Mouse (Mus musculus) CH12.LX (cell line): ENCODE results near the gene Zmynd11. TPM values are rescaled to one million over a fixed set of nuclear protein-coding genes. Genes with fewer than 3 reads are reported as not detected.

Experiments used
- DNase-seq: peaks from one replicate; pipeline ENCODE4 v3.0.0-alpha.2; 2013; ENCODE audit errors: extremely low read depth
- H3K27ac ChIP-seq: 2 replicates; pipeline ENCODE4 v1.5.1; 2012; ENCODE audit warnings: low read depth, mild to moderate bottlenecking, control low read depth, moderate library complexity; ENCODE audit not compliant: insufficient read depth
- H3K27me3 ChIP-seq: replicated peaks from 2 replicates; pipeline ENCODE3; 2012; ENCODE audit warnings: inconsistent platforms
- H3K36me3 ChIP-seq, 2 experiments: replicated peaks in 1 of 2; 2 replicates each; pipeline versions ENCODE3 to v1.6.1; 2012; ENCODE audit warnings: inconsistent platforms in 1 of 2, low read length in 1 of 2, mild to moderate bottlenecking in 1 of 2, mixed read lengths in 1 of 2, moderate library complexity in 1 of 2; ENCODE audit not compliant: control insufficient read depth in 1 of 2, insufficient read depth in 1 of 2
- H3K4me1 ChIP-seq, 2 experiments: 2 replicates each; pipeline ENCODE4 v1.6.1; 2012; ENCODE audit warnings: inconsistent platforms in 1 of 2, moderate library complexity in 1 of 2; ENCODE audit not compliant: insufficient read depth in 2 of 2, control insufficient read depth in 1 of 2
- H3K4me2 ChIP-seq: 2 replicates; pipeline ENCODE4 v1.6.1; 2012; ENCODE audit warnings: low read depth, mild to moderate bottlenecking, control low read depth; ENCODE audit not compliant: poor library complexity, insufficient read depth, severe bottlenecking
- H3K4me3 ChIP-seq, 3 experiments: fragments of 150-350 bp in 1 of 3; sonication (generic) in 1 of 3; replicated peaks in 1 of 3; 2 replicates each; pipeline versions ENCODE3 to v1.5.1; 2011 to 2012; ENCODE audit warnings: low read depth in 2 of 3, low read length in 2 of 3, mild to moderate bottlenecking in 2 of 3, moderate library complexity in 2 of 3, control low read depth in 1 of 3, improper control_type of control experiment in 1 of 3, inconsistent platforms in 1 of 3, mixed read lengths in 1 of 3; ENCODE audit not compliant: poor library complexity in 1 of 3
- H3K79me2 ChIP-seq: replicated peaks from 2 replicates; pipeline ENCODE4 v1.6.1; 2012; ENCODE audit warnings: mild to moderate bottlenecking, moderate library complexity; ENCODE audit not compliant: control insufficient read depth, poor library complexity, insufficient read depth, severe bottlenecking; ENCODE audit errors: extremely low read depth
- H3K9ac ChIP-seq: 2 replicates; pipeline ENCODE4 v1.6.1; 2012; ENCODE audit warnings: low read depth, mild to moderate bottlenecking, control low read depth, moderate library complexity; ENCODE audit not compliant: insufficient read depth
- H3K9me3 ChIP-seq: replicated peaks from 2 replicates; pipeline ENCODE3; 2012; ENCODE audit warnings: low read length, inconsistent platforms, mixed read lengths
- BHLHE40 ChIP-seq: IDR thresholded peaks from 2 replicates; pipeline ENCODE4 v1.6.1; 2011; ENCODE audit warnings: mild to moderate bottlenecking, low read depth, low read length, improper control_type of control experiment
- CHD1 ChIP-seq: IDR thresholded peaks from 2 replicates; pipeline ENCODE4 v1.6.1; 2012; ENCODE audit warnings: low read depth, low read length, improper control_type of control experiment, inconsistent platforms
- CHD2 ChIP-seq: IDR thresholded peaks from 2 replicates; pipeline ENCODE4 v1.6.1; 2011; ENCODE audit warnings: low read length, improper control_type of control experiment
- CTCF ChIP-seq, 2 experiments: IDR thresholded peaks in 1 of 2; conservative IDR thresholded peaks in 1 of 2; 2 replicates each; pipeline ENCODE4 v1.5.1; 2011 to 2012; ENCODE audit warnings: low read depth in 2 of 2, low read length in 2 of 2, improper control_type of control experiment in 1 of 2, inconsistent platforms in 1 of 2, mild to moderate bottlenecking in 1 of 2, moderate library complexity in 1 of 2
- E2F4 ChIP-seq: IDR thresholded peaks from 2 replicates; pipeline ENCODE4 v1.6.1; 2011; ENCODE audit warnings: low read depth, low read length, improper control_type of control experiment; ENCODE audit not compliant: insufficient replicate concordance
- EP300 ChIP-seq: IDR thresholded peaks from 2 replicates; pipeline ENCODE4 v1.6.1; 2011; ENCODE audit warnings: low read length, improper control_type of control experiment
- GABPA ChIP-seq: IDR thresholded peaks from 2 replicates; pipeline ENCODE4 v1.6.1; 2012; ENCODE audit warnings: low read depth, low read length, improper control_type of control experiment, inconsistent platforms; ENCODE audit not compliant: insufficient replicate concordance
- HCFC1 ChIP-seq: IDR thresholded peaks from 2 replicates; pipeline ENCODE4 v1.6.1; 2012; ENCODE audit warnings: low read depth, mild to moderate bottlenecking, inconsistent platforms, low read length, improper control_type of control experiment
- IRF4 ChIP-seq: IDR thresholded peaks from 2 replicates; pipeline ENCODE4 v1.6.1; 2014; ENCODE audit warnings: low read depth, mild to moderate bottlenecking, inconsistent platforms, low read length, improper control_type of control experiment
- JUN ChIP-seq: IDR thresholded peaks from 2 replicates; pipeline ENCODE4 v1.6.1; 2011; ENCODE audit warnings: low read depth, mild to moderate bottlenecking, low read length, improper control_type of control experiment, moderate library complexity; ENCODE audit not compliant: insufficient read depth
- JUND ChIP-seq: conservative IDR thresholded peaks from 2 replicates; pipeline ENCODE4 v1.6.1; 2011; ENCODE audit warnings: low read depth, low read length, improper control_type of control experiment
- KAT2A ChIP-seq: IDR thresholded peaks from 2 replicates; pipeline ENCODE4 v1.6.1; 2012; ENCODE audit warnings: low read length, improper control_type of control experiment, inconsistent platforms; ENCODE audit not compliant: insufficient replicate concordance
- MAX ChIP-seq: IDR thresholded peaks from 2 replicates; pipeline ENCODE4 v1.6.1; 2011; ENCODE audit warnings: low read length, improper control_type of control experiment
- MAZ ChIP-seq: IDR thresholded peaks from 2 replicates; pipeline ENCODE4 v1.6.1; 2012; ENCODE audit warnings: low read depth, mild to moderate bottlenecking, inconsistent platforms, low read length, improper control_type of control experiment, moderate library complexity
- MEF2A ChIP-seq: IDR thresholded peaks from 2 replicates; pipeline ENCODE4 v1.6.1; 2014; ENCODE audit warnings: low read depth, mild to moderate bottlenecking, inconsistent platforms, low read length, improper control_type of control experiment, borderline replicate concordance
- MXI1 ChIP-seq: IDR thresholded peaks from 2 replicates; pipeline ENCODE4 v1.6.1; 2011; ENCODE audit warnings: mild to moderate bottlenecking, low read depth, low read length, improper control_type of control experiment
- MYC ChIP-seq: IDR thresholded peaks from 2 replicates; pipeline ENCODE4 v1.6.1; 2011; ENCODE audit warnings: low read depth, mild to moderate bottlenecking, improper control_type of control experiment, low read length
- NELFE ChIP-seq: IDR thresholded peaks from 2 replicates; pipeline ENCODE4 v1.6.1; 2011; ENCODE audit warnings: low read depth, low read length, improper control_type of control experiment
- PAX5 ChIP-seq: IDR thresholded peaks from 2 replicates; pipeline ENCODE4 v1.6.1; 2012; ENCODE audit warnings: low read length, inconsistent platforms, mixed read lengths
- RAD21 ChIP-seq: IDR thresholded peaks from 2 replicates; pipeline ENCODE4 v1.6.1; 2011; ENCODE audit warnings: low read depth, mild to moderate bottlenecking, low read length, improper control_type of control experiment, moderate library complexity
- RCOR1 ChIP-seq: conservative IDR thresholded peaks from 2 replicates; pipeline ENCODE4 v1.6.1; 2012; ENCODE audit warnings: low read depth, mild to moderate bottlenecking, inconsistent platforms, low read length, improper control_type of control experiment
- SIN3A ChIP-seq: IDR thresholded peaks from 2 replicates; pipeline ENCODE4 v1.6.1; 2012; ENCODE audit warnings: low read length, improper control_type of control experiment, inconsistent platforms
- TBP ChIP-seq: conservative IDR thresholded peaks from 2 replicates; pipeline ENCODE4 v1.6.1; 2011; ENCODE audit warnings: low read depth, low read length, improper control_type of control experiment
- TCF12 ChIP-seq: IDR thresholded peaks from 2 replicates; pipeline ENCODE4 v1.6.1; 2014; ENCODE audit warnings: low read depth, mild to moderate bottlenecking, inconsistent platforms, low read length, improper control_type of control experiment
- UBTF ChIP-seq: IDR thresholded peaks from 2 replicates; pipeline ENCODE4 v1.6.1; 2012; ENCODE audit warnings: low read depth, mild to moderate bottlenecking, inconsistent platforms, low read length, improper control_type of control experiment, moderate library complexity
- USF1 ChIP-seq: IDR thresholded peaks from 2 replicates; pipeline ENCODE4 v1.6.1; 2014; ENCODE audit warnings: low read depth, mild to moderate bottlenecking, inconsistent platforms, low read length, improper control_type of control experiment
- ZKSCAN1 ChIP-seq: IDR thresholded peaks from 2 replicates; pipeline ENCODE4 v1.6.1; 2012; ENCODE audit warnings: low read depth, inconsistent platforms, low read length, improper control_type of control experiment, borderline replicate concordance
- ZMIZ1 ChIP-seq: IDR thresholded peaks from 2 replicates; pipeline ENCODE4 v1.6.1; 2012; ENCODE audit warnings: low read depth, mild to moderate bottlenecking, inconsistent platforms, low read length, improper control_type of control experiment
- ZNF384 ChIP-seq: IDR thresholded peaks from 2 replicates; pipeline ENCODE4 v1.6.1; 2012; ENCODE audit warnings: low read depth, low read length, improper control_type of control experiment, inconsistent platforms
- dilution Hi-C: fragments of 300-500 bp; cut with MboI; formaldehyde crosslinking; loops from 2 replicates; pipeline ENCODE4 v1.14.3; 2020; ENCODE audit warnings: low sequenced_read_pairs; ENCODE audit not compliant: extremely low pct_unique_long_range_greater_than_20kb, extremely low pct_ligation_motif_present
- in situ Hi-C: fragments of 300-500 bp; cut with MboI; formaldehyde crosslinking; loops from 3 replicates; pipeline ENCODE4 v1.14.3; 2019; ENCODE audit warnings: low sequenced_read_pairs, low pct_ligation_motif_present, low pct_unique_long_range_greater_than_20kb, mixed read lengths
- polyA plus RNA-seq: library from polyadenylated mRNA; unstranded; fragments of >175 nt; gene quantifications from 2 replicates; pipeline ENCODE4 v1.2.1, GENCODE M21; 2012; ENCODE audit warnings: low read depth; ENCODE audit not compliant: insufficient read length
- total RNA-seq, 2 experiments: library from RNA; depleted of rRNA; stranded (reverse); fragments of 300-350 nt in 1 of 2; fragments of >200 nt in 1 of 2; gene quantifications; 2 replicates each; pipeline ENCODE4 v1.2.3; 2012 to 2014

Zmynd11 gene
- total and polyA plus RNA-seq, 3 experiments, result 18.1 to 32.2 (median 20.4) TPM

DNA sequence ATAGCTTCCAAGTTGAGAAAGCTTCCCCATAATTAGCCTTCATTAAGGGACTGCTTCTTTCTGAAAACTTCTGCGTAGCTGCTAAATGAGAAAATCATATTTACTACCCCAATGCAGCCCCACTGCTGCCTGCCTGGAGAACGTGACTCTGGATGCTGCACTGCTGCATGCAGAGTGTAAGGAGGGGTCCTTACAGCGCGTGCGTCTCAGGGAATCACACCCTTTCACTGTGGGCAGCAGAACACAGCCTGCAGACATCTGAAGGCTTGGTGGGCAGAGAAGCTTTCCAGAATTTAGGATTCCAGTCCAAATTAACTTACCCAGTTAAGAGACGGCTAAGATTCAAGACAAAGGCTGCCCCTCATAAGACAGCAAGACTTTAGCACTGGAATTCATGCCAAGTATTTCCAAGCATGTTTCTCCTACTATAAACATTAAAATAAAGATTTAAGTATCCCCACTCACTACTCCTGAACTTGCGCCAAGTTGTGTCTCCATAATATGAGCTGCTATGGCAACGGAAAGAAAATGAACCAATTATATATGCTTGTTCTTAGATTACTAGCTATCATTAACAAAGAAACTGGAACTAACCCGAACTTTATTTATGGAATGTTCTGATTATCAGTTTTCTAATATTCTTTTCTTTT is 7.2 kb downstream of the Zmynd11 start:
- dilution Hi-C loops (no loop called here), in situ Hi-C loops (no loop called here)
- TF ChIP-seq MYC (no peak), PAX5 (no peak), IRF4 (no peak), CHD2 (no peak), RCOR1 (no peak), MXI1 (no peak), E2F4 (no peak), NELFE (no peak), MEF2A (no peak), MAZ (no peak), UBTF (no peak), KAT2A (no peak), BHLHE40 (no peak), HCFC1 (no peak), TBP (no peak), RAD21 (no peak), ZMIZ1 (no peak), ZNF384 (no peak), TCF12 (no peak), CHD1 (no peak)
- Histone ChIP-seq H3K36me3 (peaks cover 0 to 11% of the 10 kb centered on the region in 2 experiments), H3K9me3 (no peaks in the 10 kb centered on the region), H3K9ac (no peak overlapping the region), H3K4me2 (no peak overlapping the region), H3K4me1 (peaks cover 5 to 33% of the 10 kb centered on the region in 2 experiments), H3K27me3 (no peaks in the 10 kb centered on the region), H3K4me3 (no peak overlapping the region), H3K79me2 (peaks cover 34% of the 10 kb centered on the region), H3K27ac (no peak overlapping the region)
- no peak for DNase-seq

DNA sequence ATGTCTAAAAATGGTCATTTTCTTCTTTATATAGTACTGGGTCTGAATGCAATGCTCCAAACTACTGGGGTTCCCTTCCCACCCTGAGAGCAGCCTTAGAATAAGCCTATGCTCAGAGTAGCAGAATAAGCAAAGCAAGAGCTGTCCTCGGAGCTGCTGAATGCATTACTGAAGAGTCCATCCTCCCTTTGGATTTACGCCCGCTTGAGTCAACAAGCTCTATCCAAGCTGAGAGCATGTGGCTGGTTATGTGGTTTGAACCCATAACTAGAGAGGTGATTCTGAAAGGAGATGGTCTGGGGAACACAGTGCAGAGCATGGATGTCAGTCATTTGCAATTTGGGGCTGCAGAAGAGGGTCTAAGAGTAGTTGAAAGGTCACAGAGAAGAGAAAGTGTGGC is 11.4 kb downstream of the Zmynd11 start:
- Histone ChIP-seq H3K36me3 (peaks cover 0 to 11% of the 10 kb centered on the region in 2 experiments), H3K4me1 (0 out of 4 replicates have a peak, but pooled peaks cover 0 to 4% of the 10 kb centered on the region in 2 experiments), H3K4me3 (no peak overlapping the region), H3K9ac (no peak overlapping the region), H3K4me2 (no peak overlapping the region), H3K79me2 (peaks cover 14% of the 10 kb centered on the region), H3K27ac (no peak overlapping the region), H3K27me3 (no peaks in the 10 kb centered on the region), H3K9me3 (no peaks in the 10 kb centered on the region)
- no peak for DNase-seq
- dilution Hi-C loops (no loop called here), in situ Hi-C loops (no loop called here)
- TF ChIP-seq UBTF, result no peak
- TF ChIP-seq JUND, result no peak
- TF ChIP-seq EP300, result no peak
- no peak for TF ChIP-seq HCFC1
- TF ChIP-seq GABPA, result no peak
- no peak for TF ChIP-seq ZMIZ1
- no peak for TF ChIP-seq CTCF (conservative IDR thresholded peaks at IDR 0.05 in 1 of 2, IDR thresholded peaks at IDR 0.05 in 1 of 2; ENCODE audit: low read depth in 2 of 2, low read length in 2 of 2)
- TF ChIP-seq USF1, result no peak
- TF ChIP-seq NELFE, result no peak
- TF ChIP-seq JUN, result no peak
- no peak for TF ChIP-seq MAX
- TF ChIP-seq MXI1, result no peak
- no peak for TF ChIP-seq RCOR1
- TF ChIP-seq ZKSCAN1, result no peak
- TF ChIP-seq RAD21, result no peak
- TF ChIP-seq PAX5, result no peak
- no peak for TF ChIP-seq MAZ
- no peak for TF ChIP-seq SIN3A
